Mouse (Mus musculus): ENCODE results near the gene Caps2. TPM values are rescaled to one million over a fixed set of nuclear protein-coding genes. Genes with fewer than 3 reads are reported as not detected.
"Not testable (repeated sequence)": the region's sequence is repeated elsewhere in the genome, so short reads cannot be mapped to it uniquely, and the experiment has no call there.

The Caps2 gene
- 1.1 and 1.3 TPM in 2 replicates for polyA plus RNA-seq (2015; fragmentation: Nextera tagmentation; extraction: Ambion mirVana)

DNA sequence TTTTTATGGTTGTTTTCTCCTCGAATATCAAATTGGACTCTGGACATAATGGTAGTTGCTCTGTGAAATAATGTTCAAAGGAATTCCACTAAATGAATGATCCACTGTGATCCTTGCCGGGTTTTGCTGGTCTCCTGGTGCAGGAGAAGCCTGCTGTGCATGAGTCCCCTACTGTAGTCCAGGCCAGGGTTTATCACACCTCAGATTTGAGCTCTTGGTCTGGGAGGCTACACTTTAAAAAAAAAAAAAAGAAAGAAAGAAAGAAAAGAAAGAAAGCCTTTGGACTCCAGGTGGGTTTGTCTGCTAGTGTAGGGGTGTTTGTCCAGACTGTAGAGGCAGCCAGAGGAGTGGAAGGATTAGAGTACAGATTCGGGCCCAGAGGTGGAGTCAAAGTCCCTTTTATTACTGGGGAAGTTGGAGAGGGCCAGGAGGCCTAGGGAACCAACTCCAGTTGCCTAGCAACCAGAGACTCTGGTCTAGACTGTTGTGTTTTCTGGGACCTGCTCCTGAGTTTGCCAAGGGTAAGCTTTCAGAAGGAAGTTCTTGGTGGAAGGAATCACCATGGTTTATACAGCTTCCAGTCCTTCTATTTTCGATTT, at the start of gene Caps2:
TSS of gene Caps2 (plus strand) at position 454 of the 599 bp plus-strand sequence.
- H3K4me2 ChIP-seq (ENCODE audit: low read depth, low read length), result peak within 1 kb of the TSS; percentile 8
- peak; percentile 88 for ATAC-seq (ENCODE audit: low read depth)
- H3K27me3 ChIP-seq (ENCODE audit: control insufficient read depth, insufficient read depth, low read depth, low read length), result no peaks in the 10 kb centered on the region
- no peaks in the 10 kb centered on the region for H3K9me3 ChIP-seq (ENCODE audit: control insufficient read depth, low read length)
- WGBS, result 25% methylated on average over 4 of the region's 4 CpGs
- no peaks in the 10 kb centered on the region for H3K36me3 ChIP-seq (ENCODE audit: control insufficient read depth, insufficient read depth, low read length)
- H3K27ac ChIP-seq (ENCODE audit: low read length), result peak within 1 kb of the TSS; percentile 34
- no peak within 1 kb of the TSS for H3K9ac ChIP-seq (ENCODE audit: low read length)
- peak within 1 kb of the TSS; percentile 22 for H3K4me3 ChIP-seq (ENCODE audit: low read length)
- no peaks in the 10 kb centered on the region for H3K4me1 ChIP-seq (replicated peaks; ENCODE audit: control insufficient read depth, insufficient read depth, low read length)

DNA sequence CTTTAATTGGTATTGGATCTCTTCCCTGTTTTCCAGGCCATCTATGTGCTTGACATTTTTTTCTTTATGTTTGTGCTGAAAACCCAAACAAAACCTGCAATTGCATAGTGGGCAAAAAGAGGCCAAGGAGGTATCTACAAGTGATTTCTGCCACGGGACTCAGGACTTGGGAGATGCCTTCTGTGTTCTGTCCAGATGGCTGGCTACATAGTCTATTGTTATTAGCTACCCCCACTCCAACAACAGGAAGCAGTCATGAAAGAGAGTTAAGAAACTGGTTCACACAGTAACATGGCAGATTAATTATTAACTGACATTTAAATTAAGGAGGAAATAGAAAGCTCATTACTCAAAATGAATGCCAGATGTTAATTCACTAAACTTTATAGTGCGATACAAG, 38.3 kb upstream of the Caps2 start:
- ATAC-seq (ENCODE audit: low read depth); H3K4me3 ChIP-seq (ENCODE audit: low read length); H3K27ac ChIP-seq (ENCODE audit: low read length); H3K4me2 ChIP-seq (ENCODE audit: low read depth, low read length); H3K4me1 ChIP-seq (replicated peaks; ENCODE audit: control insufficient read depth, insufficient read depth, low read length); H3K36me3 ChIP-seq (ENCODE audit: control insufficient read depth, insufficient read depth, low read length); H3K9ac ChIP-seq (ENCODE audit: low read length); H3K9me3 ChIP-seq (ENCODE audit: control insufficient read depth, low read length); H3K27me3 ChIP-seq (ENCODE audit: control insufficient read depth, insufficient read depth, low read depth, low read length): not testable (repeated sequence)
- 60% methylated on average over 2 of the region's 2 CpGs for WGBS

DNA sequence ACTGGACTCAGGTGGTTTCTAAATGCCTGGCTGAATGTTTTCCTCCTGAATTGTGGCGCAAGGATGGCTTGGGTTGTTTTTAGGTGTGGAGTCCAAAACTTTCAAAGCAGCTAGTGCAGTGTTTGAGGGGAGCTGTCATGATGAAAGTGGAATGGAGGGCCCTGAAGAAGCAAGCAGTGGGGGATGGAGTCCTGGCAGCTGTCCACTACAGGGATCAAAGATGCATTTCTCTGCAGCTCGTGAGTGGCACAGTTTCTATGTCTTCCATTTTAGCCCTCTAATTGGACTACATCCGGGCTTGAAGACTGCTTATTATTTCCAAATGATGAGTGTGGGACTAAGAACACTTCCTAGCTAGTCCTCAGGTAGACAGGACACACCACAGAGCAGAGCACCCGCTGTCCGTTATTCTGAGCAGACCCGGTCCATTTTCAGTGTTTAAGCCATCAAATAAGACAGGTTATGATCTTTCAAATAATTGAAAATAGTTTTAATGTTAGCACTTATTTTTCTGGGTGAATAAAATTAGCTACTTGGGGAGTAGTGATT, 35.7 kb upstream of the Caps2 start:
- H3K4me2 ChIP-seq (ENCODE audit: low read depth, low read length); H3K9me3 ChIP-seq (ENCODE audit: control insufficient read depth, low read length); H3K27me3 ChIP-seq (ENCODE audit: control insufficient read depth, insufficient read depth, low read depth, low read length); H3K36me3 ChIP-seq (ENCODE audit: control insufficient read depth, insufficient read depth, low read length); H3K27ac ChIP-seq (ENCODE audit: low read length); ATAC-seq (ENCODE audit: low read depth); H3K4me1 ChIP-seq (replicated peaks; ENCODE audit: control insufficient read depth, insufficient read depth, low read length); H3K4me3 ChIP-seq (ENCODE audit: low read length); H3K9ac ChIP-seq (ENCODE audit: low read length): not testable (repeated sequence)
- 68% methylated on average over 6 of the region's 6 CpGs for WGBS

DNA sequence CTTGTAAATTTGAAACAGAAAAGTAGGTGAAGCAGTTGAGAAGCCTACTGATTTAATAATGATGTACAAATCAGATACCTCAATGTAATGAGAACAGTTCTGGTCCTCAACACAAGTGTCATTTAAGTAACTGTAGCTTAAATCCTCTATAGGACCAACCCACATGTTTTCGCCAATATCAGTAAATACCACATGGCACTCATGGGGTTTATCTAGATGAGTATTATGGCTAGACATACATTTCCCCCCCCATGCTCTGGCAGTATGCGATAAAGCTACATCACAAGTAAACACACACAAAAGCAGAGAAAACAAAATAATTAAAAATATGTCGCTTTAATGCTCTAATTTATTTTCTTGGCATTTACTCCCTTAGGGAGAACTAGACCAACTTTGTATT, 31.2 kb upstream of the Caps2 start:
- Histone ChIP-seq H3K9me3 (ENCODE audit: control insufficient read depth, low read length) (no peaks in the 10 kb centered on the region), H3K9ac (ENCODE audit: low read length) (no peak overlapping the region), H3K4me2 (ENCODE audit: low read depth, low read length) (no peak overlapping the region), H3K27me3 (ENCODE audit: control insufficient read depth, insufficient read depth, low read depth, low read length) (no peaks in the 10 kb centered on the region), H3K4me1 (replicated peaks; ENCODE audit: control insufficient read depth, insufficient read depth, low read length) (no peaks in the 10 kb centered on the region), H3K4me3 (ENCODE audit: low read length) (no peak overlapping the region), H3K36me3 (ENCODE audit: control insufficient read depth, insufficient read depth, low read length) (no peaks in the 10 kb centered on the region), H3K27ac (ENCODE audit: low read length) (no peak overlapping the region)
- no peak for ATAC-seq (ENCODE audit: low read depth)
- WGBS, result 88% methylated on average over 3 of the region's 3 CpGs

DNA sequence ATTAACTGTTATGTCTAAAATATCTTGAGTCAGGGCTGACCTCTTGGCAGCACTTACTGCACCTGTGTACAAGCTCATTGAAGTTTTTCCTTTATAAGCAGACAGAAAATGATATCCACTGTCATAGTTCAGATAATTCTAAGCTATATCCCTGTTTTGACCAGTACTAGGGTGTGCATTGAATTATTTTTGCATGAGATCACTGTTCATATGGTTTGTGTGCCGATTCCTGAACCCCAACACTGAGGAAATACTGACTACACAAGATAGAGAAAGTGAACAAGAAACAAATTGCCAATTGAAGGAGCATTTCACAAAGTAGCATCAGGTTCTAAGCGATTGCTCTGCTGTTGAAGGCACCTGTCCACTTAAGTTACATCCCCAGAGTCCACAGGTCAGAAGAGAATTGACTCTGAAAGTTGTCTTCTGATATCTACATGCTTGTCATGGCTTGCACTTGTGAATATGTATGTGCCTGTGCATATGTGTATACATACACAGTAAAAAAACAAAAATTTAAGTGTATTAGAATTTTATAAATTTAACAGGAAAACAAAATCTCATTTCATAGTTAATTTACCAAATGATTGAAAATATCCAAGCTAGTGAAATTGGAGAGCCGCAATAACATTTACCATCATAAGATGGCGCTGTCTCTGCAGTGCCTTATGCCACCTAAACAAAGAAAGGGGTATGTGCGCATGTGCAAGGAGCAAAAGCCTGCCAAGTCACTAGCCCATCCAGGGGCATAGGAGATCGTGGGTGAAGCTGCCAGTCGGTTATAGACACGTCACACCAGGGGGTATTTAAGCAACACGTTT, 25.2 kb upstream of the Caps2 start:
- H3K4me3 ChIP-seq (ENCODE audit: low read length), result peak overlapping the region; percentile 34
- 0 out of 2 replicates have a peak, but pooled peaks have one; percentile 31 for ATAC-seq (ENCODE audit: low read depth)
- no peaks in the 10 kb centered on the region for H3K4me1 ChIP-seq (replicated peaks; ENCODE audit: control insufficient read depth, insufficient read depth, low read length)
- no peaks in the 10 kb centered on the region for H3K27me3 ChIP-seq (ENCODE audit: control insufficient read depth, insufficient read depth, low read depth, low read length)
- peak overlapping the region; percentile 48 for H3K4me2 ChIP-seq (ENCODE audit: low read depth, low read length)
- H3K36me3 ChIP-seq (ENCODE audit: control insufficient read depth, insufficient read depth, low read length), result no peaks in the 10 kb centered on the region
- H3K9me3 ChIP-seq (ENCODE audit: control insufficient read depth, low read length), result no peaks in the 10 kb centered on the region
- no peak overlapping the region for H3K27ac ChIP-seq (ENCODE audit: low read length)
- WGBS, result 21% methylated on average over 9 of the region's 9 CpGs
- peak overlapping the region; percentile 39; the same call in 1 of the 2 replicates for H3K9ac ChIP-seq (ENCODE audit: low read length)

DNA sequence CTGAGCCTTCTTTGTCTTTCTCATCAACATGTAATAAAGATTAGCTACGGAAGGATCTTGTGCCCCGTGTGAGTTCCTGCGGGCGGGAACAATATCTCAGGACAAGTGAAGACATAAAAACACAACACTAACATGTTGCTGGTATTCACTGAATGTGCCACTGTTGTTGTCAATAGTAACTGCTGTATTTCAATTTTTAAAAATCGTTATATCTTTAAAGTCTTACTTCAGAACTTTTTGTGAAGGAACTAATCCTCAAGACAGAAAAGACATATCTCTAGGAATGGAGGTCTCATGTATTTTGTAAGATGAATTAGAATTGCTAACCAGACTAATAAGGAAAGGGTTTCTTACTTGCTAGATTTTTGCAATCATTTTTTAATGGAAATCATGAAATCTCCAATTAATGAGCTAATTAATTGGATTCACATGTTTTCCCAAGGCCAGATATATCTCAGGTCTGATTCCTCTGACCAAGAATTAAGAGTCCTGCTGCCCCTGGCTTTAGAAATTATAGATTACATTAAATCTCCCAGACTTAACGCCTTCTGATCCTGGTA, 24.5 kb upstream of the Caps2 start:
- Histone ChIP-seq H3K27me3 (ENCODE audit: control insufficient read depth, insufficient read depth, low read depth, low read length) (no peaks in the 10 kb centered on the region), H3K4me1 (replicated peaks; ENCODE audit: control insufficient read depth, insufficient read depth, low read length) (no peaks in the 10 kb centered on the region), H3K9ac (ENCODE audit: low read length) (peak overlapping the region; percentile 39; the same call in 1 of the 2 replicates), H3K4me2 (ENCODE audit: low read depth, low read length) (peak overlapping the region; percentile 48), H3K27ac (ENCODE audit: low read length) (no peak overlapping the region), H3K4me3 (ENCODE audit: low read length) (peak overlapping the region; percentile 34), H3K36me3 (ENCODE audit: control insufficient read depth, insufficient read depth, low read length) (no peaks in the 10 kb centered on the region), H3K9me3 (ENCODE audit: control insufficient read depth, low read length) (no peaks in the 10 kb centered on the region)
- WGBS, result 41% methylated on average over 6 of the region's 6 CpGs
- no peak for ATAC-seq (ENCODE audit: low read depth)

DNA sequence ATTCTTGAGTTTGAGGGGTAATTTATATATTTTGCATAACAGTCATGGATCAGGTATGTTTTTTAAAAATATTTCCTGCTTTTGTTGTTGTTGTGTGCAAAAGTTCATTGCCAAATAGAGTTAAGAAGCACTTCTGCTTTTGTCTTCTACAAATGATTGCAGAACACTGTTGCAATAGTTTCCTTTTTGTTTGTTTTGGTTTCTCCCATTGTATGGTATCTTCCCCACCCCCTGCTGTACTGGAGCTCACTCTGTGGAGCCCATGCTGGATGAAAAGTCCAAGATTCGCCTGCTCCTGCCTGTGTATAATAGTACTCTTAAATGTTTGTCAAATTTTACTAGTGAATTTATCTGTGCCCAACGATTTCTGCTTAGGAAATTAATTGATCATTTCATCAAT, 23.6 kb upstream of the Caps2 start:
- no peak overlapping the region for H3K27ac ChIP-seq (ENCODE audit: low read length)
- H3K27me3 ChIP-seq (ENCODE audit: control insufficient read depth, insufficient read depth, low read depth, low read length), result no peaks in the 10 kb centered on the region
- no peak for ATAC-seq (ENCODE audit: low read depth)
- no peaks in the 10 kb centered on the region for H3K36me3 ChIP-seq (ENCODE audit: control insufficient read depth, insufficient read depth, low read length)
- H3K4me1 ChIP-seq (replicated peaks; ENCODE audit: control insufficient read depth, insufficient read depth, low read length), result no peaks in the 10 kb centered on the region
- no peak overlapping the region for H3K9ac ChIP-seq (ENCODE audit: low read length)
- H3K4me3 ChIP-seq (ENCODE audit: low read length), result no peak overlapping the region
- H3K9me3 ChIP-seq (ENCODE audit: control insufficient read depth, low read length), result no peaks in the 10 kb centered on the region
- H3K4me2 ChIP-seq (ENCODE audit: low read depth, low read length), result no peak overlapping the region
- 48% methylated on average over 2 of the region's 2 CpGs for WGBS

DNA sequence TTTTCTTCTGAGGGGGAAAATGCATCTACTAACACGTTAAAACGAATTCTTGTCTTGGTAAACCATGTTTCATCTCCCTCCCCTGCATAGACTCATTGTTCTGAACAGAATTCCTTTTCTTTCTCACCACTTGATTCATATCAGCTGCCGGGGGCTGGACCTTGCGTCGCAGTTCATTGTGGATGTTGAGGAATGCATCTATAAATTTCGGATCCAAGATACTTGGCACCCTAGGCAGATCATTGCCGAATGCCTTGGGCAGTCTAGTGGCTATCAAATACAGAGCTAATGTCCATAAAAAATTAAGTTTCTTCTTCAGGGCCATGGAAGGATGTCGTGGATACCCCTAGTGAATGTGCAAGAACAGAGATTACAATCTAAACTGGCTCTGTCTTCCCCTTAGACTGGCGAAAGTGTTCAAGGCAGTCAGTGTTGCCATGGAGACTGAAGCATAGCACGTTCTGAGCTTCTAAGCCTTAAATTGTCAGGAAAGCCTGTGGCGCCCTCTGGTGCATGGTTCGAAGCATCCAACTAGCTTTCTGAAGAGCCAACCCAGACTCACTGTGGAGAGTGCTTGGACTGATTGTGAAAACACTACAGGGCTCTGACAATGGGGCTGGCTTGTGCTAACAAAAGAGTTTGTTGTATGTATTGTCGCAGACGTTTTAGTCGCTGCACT, 3.4 kb upstream of the Caps2 start, which contains the start of gene Glipr1l3:
TSS of gene Glipr1l3 (minus strand) at position 446 of the 679 bp plus-strand sequence.
- H3K9ac ChIP-seq (ENCODE audit: low read length); H3K36me3 ChIP-seq (ENCODE audit: control insufficient read depth, insufficient read depth, low read length); H3K9me3 ChIP-seq (ENCODE audit: control insufficient read depth, low read length); H3K4me1 ChIP-seq (replicated peaks; ENCODE audit: control insufficient read depth, insufficient read depth, low read length); H3K27me3 ChIP-seq (ENCODE audit: control insufficient read depth, insufficient read depth, low read depth, low read length); H3K4me3 ChIP-seq (ENCODE audit: low read length); H3K27ac ChIP-seq (ENCODE audit: low read length): not testable (repeated sequence)
- 15% methylated on average over 15 of the region's 15 CpGs for WGBS
- ATAC-seq (ENCODE audit: low read depth), result peak; percentile 89
- peak within 1 kb of the TSS; percentile 36 for H3K4me2 ChIP-seq (ENCODE audit: low read depth, low read length)

DNA sequence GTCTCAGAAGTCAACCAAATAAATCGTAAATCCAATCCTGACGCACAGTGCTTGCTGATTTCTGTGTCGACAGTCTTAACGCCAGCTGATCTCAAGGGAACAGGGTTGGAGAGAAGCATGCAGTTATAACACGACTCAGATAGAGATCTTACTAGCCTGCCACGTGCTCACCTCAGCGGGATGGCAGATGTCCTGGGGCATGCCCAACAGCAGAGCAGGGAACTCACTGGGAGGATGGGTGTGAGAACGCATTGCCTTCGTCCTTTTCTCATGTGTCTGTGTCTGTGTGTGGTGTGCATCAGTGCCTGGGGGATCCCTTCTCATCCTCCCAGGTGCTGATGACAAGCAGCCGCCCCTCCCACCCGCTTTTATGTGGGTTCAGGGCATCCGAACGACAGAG, 13.6 kb downstream of the Caps2 start:
- not testable (repeated sequence) for ATAC-seq (ENCODE audit: low read depth); H3K9ac ChIP-seq (ENCODE audit: low read length); H3K36me3 ChIP-seq (ENCODE audit: control insufficient read depth, insufficient read depth, low read length); H3K4me1 ChIP-seq (replicated peaks; ENCODE audit: control insufficient read depth, insufficient read depth, low read length); H3K27ac ChIP-seq (ENCODE audit: low read length); H3K27me3 ChIP-seq (ENCODE audit: control insufficient read depth, insufficient read depth, low read depth, low read length); H3K9me3 ChIP-seq (ENCODE audit: control insufficient read depth, low read length); H3K4me3 ChIP-seq (ENCODE audit: low read length); H3K4me2 ChIP-seq (ENCODE audit: low read depth, low read length)
- WGBS, result 25% methylated on average over 13 of the region's 13 CpGs
